Mouse (Mus musculus) limb, embryonic 12.5 days (tissue): ENCODE data around the gene Zfp335. TPM values are rescaled to one million over a fixed set of nuclear protein-coding genes. Genes with fewer than 3 reads are reported as not detected.
A peak's percentile ranks its signal among the peaks of the same experiment; 100 is the strongest.

Experiments used
- ATAC-seq: fragments of 200-750 bp; cut with Nextera tagmentation; 2 replicates; pipeline ENCODE4 v1.8.0; 2017; ENCODE audit warnings: low read depth, moderate TSS enrichment; ENCODE audit not compliant: insufficient number of reproducible peaks, insufficient read depth, low FRiP score, low TSS enrichment
- H3K27ac ChIP-seq: fragments of 300-500 bp; sonication (generic); 2 replicates; pipeline ENCODE4 v1.5.1; 2016; ENCODE audit warnings: mild to moderate bottlenecking, moderate library complexity
- H3K27me3 ChIP-seq: fragments of 300-500 bp; sonication (generic); 2 replicates; pipeline ENCODE4 v1.6.1; 2016; ENCODE audit warnings: mild to moderate bottlenecking, moderate library complexity
- H3K36me3 ChIP-seq: fragments of 300-500 bp; sonication (generic); 2 replicates; pipeline ENCODE4 v1.6.1; 2016; ENCODE audit warnings: mild to moderate bottlenecking, moderate library complexity
- H3K4me1 ChIP-seq: fragments of 300-500 bp; sonication (generic); replicated peaks from 2 replicates; pipeline ENCODE4 v1.6.1; 2016
- H3K4me2 ChIP-seq: fragments of 300-500 bp; sonication (generic); 2 replicates; pipeline ENCODE4 v1.6.1; 2016; ENCODE audit warnings: mild to moderate bottlenecking, moderate library complexity
- H3K4me3 ChIP-seq: fragments of 300-500 bp; sonication (generic); replicated peaks from 2 replicates; pipeline ENCODE4 v1.5.1; 2016; ENCODE audit warnings: mild to moderate bottlenecking
- H3K9ac ChIP-seq: fragments of 300-500 bp; sonication (generic); replicated peaks from 2 replicates; pipeline ENCODE4 v1.6.1; 2016; ENCODE audit warnings: mild to moderate bottlenecking, moderate library complexity
- H3K9me3 ChIP-seq: fragments of 300-500 bp; sonication (generic); 2 replicates; pipeline ENCODE4 v1.6.1; 2016; ENCODE audit warnings: mild to moderate bottlenecking, moderate library complexity
- WGBS: fragments of 180-500 bp; shearing (Covaris S2); methylation state at CpG from one replicate; pipeline ENCODE4 v1.1.7; 2016; 5-methylcytosine and 5-hydroxymethylcytosine counted together
- polyA plus RNA-seq: library from polyadenylated mRNA; unstranded; fragments of >200 nt; fragmentation: Nextera tagmentation; extraction: Ambion mirVana; gene quantifications from 2 replicates; pipeline ENCODE4 v1.2.1, GENCODE M21; 2016

Gene Zfp335
- 14.4 and 17.4 TPM in 2 replicates for polyA plus RNA-seq

GRCm38 (mm10) chr2:164911086-164912048 lies at the start of gene Zfp335:
Gene Zfp335, minus strand, starts transcription at chr2:164911757.
- WGBS: under 1% methylated on average over 90 of the region's 91 CpGs
- peak; percentile 81 for ATAC-seq
- Histone ChIP-seq H3K9ac (peak within 1 kb of the TSS; percentile 90), H3K27ac (peak within 1 kb of the TSS; percentile 98), H3K4me2 (peak within 1 kb of the TSS; percentile 93), H3K9me3 (peaks cover 10% of the 10 kb centered on the region), H3K4me3 (peak within 1 kb of the TSS; percentile 82), H3K27me3 (no peaks in the 10 kb centered on the region), H3K36me3 (peaks cover 29% of the 10 kb centered on the region), H3K4me1 (peaks cover 20% of the 10 kb centered on the region)

GRCm38 (mm10) chr2:164960716-164961441 lies 49.3 kb upstream of the Zfp335 start, which contains the start of gene Slc12a5:
Gene Slc12a5, plus strand, starts transcription at chr2:164960802.
- Histone ChIP-seq H3K4me1 (no peaks in the 10 kb centered on the region; the same call in 1 of the 2 replicates), H3K36me3 (no peaks in the 10 kb centered on the region), H3K27ac (no peak within 1 kb of the TSS), H3K4me2 (peak within 1 kb of the TSS; percentile 71), H3K4me3 (peak within 1 kb of the TSS; percentile 64), H3K27me3 (peaks cover 57% of the 10 kb centered on the region), H3K9me3 (no peaks in the 10 kb centered on the region), H3K9ac (peak within 1 kb of the TSS; percentile 63)
- peak; percentile 80; the same call in 1 of the 2 replicates for ATAC-seq
- 1% methylated on average over 38 of the region's 54 CpGs for whole genome bisulfite sequencing

GRCm38 (mm10) chr2:164957548-164958315 lies 46.2 kb upstream of the Zfp335 start:
- 69% methylated on average over 9 of the region's 9 CpGs for WGBS
- Histone ChIP-seq H3K27me3 (peaks cover 56% of the 10 kb centered on the region), H3K4me3 (no peak overlapping the region)

GRCm38 (mm10) chr2:164956195-164956594 lies 44.6 kb upstream of the Zfp335 start:
- Histone ChIP-seq H3K36me3 (no peaks in the 10 kb centered on the region), H3K4me3 (no peak overlapping the region), H3K4me2 (no peak overlapping the region), H3K9me3 (peaks cover 4% of the 10 kb centered on the region; the same call in 1 of the 2 replicates), H3K27ac (no peak overlapping the region), H3K4me1 (no peaks in the 10 kb centered on the region; the same call in 1 of the 2 replicates), H3K9ac (no peak overlapping the region), H3K27me3 (peaks cover 58% of the 10 kb centered on the region)
- no peak for ATAC-seq
- 60% methylated on average over 5 of the region's 5 CpGs for WGBS

More at GRCm38 (mm10) chr2:164957548-164958315, 46.2 kb upstream of the Zfp335 start:
- no peak for ATAC-seq
- Histone ChIP-seq H3K27ac (no peak overlapping the region), H3K4me2 (no peak overlapping the region), H3K4me1 (no peaks in the 10 kb centered on the region; the same call in 1 of the 2 replicates), H3K36me3 (no peaks in the 10 kb centered on the region), H3K9ac (no peak overlapping the region), H3K9me3 (no peaks in the 10 kb centered on the region)

- peaks cover 58% of the 10 kb centered on the region for H3K27me3 ChIP-seq
- peaks cover 4% of the 10 kb centered on the region; the same call in 1 of the 2 replicates for H3K9me3 ChIP-seq
- no peak overlapping the region for H3K27ac ChIP-seq
- no peak for ATAC-seq
- WGBS: 72% methylated on average over 4 of the region's 4 CpGs
- H3K4me1 ChIP-seq: no peaks in the 10 kb centered on the region; the same call in 1 of the 2 replicates
- no peak overlapping the region for H3K4me2 ChIP-seq
- H3K4me3 ChIP-seq: no peak overlapping the region
- no peak overlapping the region for H3K9ac ChIP-seq
- no peaks in the 10 kb centered on the region for H3K36me3 ChIP-seq
These were observed 44.2 kb upstream of the Zfp335 start for GRCm38 (mm10) chr2:164955725-164956124.

GRCm38 (mm10) chr2:164953224-164953623 lies 41.7 kb upstream of the Zfp335 start:
- under 1% methylated on average over 21 of the region's 21 CpGs for WGBS

GRCm38 (mm10) chr2:164952448-164952847 lies 40.9 kb upstream of the Zfp335 start:
- WGBS: 44% methylated on average over 13 of the region's 13 CpGs
- H3K27me3 ChIP-seq: peaks cover 91% of the 10 kb centered on the region
- no peaks in the 10 kb centered on the region for H3K36me3 ChIP-seq
- no peak overlapping the region for H3K9ac ChIP-seq
- H3K4me3 ChIP-seq: no peak overlapping the region
- H3K4me1 ChIP-seq: peaks cover 21% of the 10 kb centered on the region
- no peak for ATAC-seq
- H3K27ac ChIP-seq: no peak overlapping the region
- no peak overlapping the region for H3K4me2 ChIP-seq
- H3K9me3 ChIP-seq: peaks cover 4% of the 10 kb centered on the region; the same call in 1 of the 2 replicates

More at GRCm38 (mm10) chr2:164953224-164953623, 41.7 kb upstream of the Zfp335 start:
- Histone ChIP-seq H3K4me1 (peaks cover 13% of the 10 kb centered on the region), H3K4me3 (no peak overlapping the region), H3K9me3 (peaks cover 4% of the 10 kb centered on the region; the same call in 1 of the 2 replicates), H3K36me3 (no peaks in the 10 kb centered on the region), H3K27me3 (peaks cover 83% of the 10 kb centered on the region), H3K4me2 (peak overlapping the region; percentile 34), H3K9ac (no peak overlapping the region), H3K27ac (no peak overlapping the region)
- peak; percentile 28; the same call in 1 of the 2 replicates for ATAC-seq

GRCm38 (mm10) chr2:164951745-164952144 lies 40.2 kb upstream of the Zfp335 start:
- ATAC-seq: no peak
- WGBS: 79% methylated on average over 4 of the region's 4 CpGs
- Histone ChIP-seq H3K4me3 (no peak overlapping the region), H3K27ac (no peak overlapping the region), H3K9ac (no peak overlapping the region), H3K27me3 (peaks cover 93% of the 10 kb centered on the region), H3K9me3 (peaks cover 4% of the 10 kb centered on the region; the same call in 1 of the 2 replicates), H3K4me2 (no peak overlapping the region), H3K36me3 (no peaks in the 10 kb centered on the region), H3K4me1 (peaks cover 27% of the 10 kb centered on the region)

GRCm38 (mm10) chr2:164950501-164950900 lies 38.9 kb upstream of the Zfp335 start:
- Histone ChIP-seq H3K4me1 (peaks cover 27% of the 10 kb centered on the region), H3K9me3 (peaks cover 4% of the 10 kb centered on the region; the same call in 1 of the 2 replicates), H3K9ac (no peak overlapping the region), H3K36me3 (no peaks in the 10 kb centered on the region), H3K4me3 (no peak overlapping the region), H3K4me2 (no peak overlapping the region), H3K27me3 (peaks cover 93% of the 10 kb centered on the region), H3K27ac (no peak overlapping the region)
- WGBS: 23% methylated on average over 13 of the region's 13 CpGs
- no peak for ATAC-seq

- no peaks in the 10 kb centered on the region for H3K36me3 ChIP-seq
- no peak overlapping the region for H3K27ac ChIP-seq
- H3K4me1 ChIP-seq: peaks cover 27% of the 10 kb centered on the region
- H3K9me3 ChIP-seq: peaks cover 4% of the 10 kb centered on the region; the same call in 1 of the 2 replicates
- ATAC-seq: no peak
- H3K9ac ChIP-seq: no peak overlapping the region
- 9% methylated on average over 25 of the region's 25 CpGs for WGBS
- H3K27me3 ChIP-seq: peaks cover 85% of the 10 kb centered on the region
- peak overlapping the region; percentile 47 for H3K4me2 ChIP-seq
- peak overlapping the region; percentile 26 for H3K4me3 ChIP-seq
These were observed 37.4 kb upstream of the Zfp335 start for GRCm38 (mm10) chr2:164948962-164949361.
